Mouse (Mus musculus): ENCODE data around the gene Olfr1454. TPM values are rescaled to one million over a fixed set of nuclear protein-coding genes. Genes with fewer than 3 reads are reported as not detected.

The Olfr1454 gene
- total RNA-seq (2021): not detected in 2 replicates
- long read RNA-seq: 0 reads

DNA sequence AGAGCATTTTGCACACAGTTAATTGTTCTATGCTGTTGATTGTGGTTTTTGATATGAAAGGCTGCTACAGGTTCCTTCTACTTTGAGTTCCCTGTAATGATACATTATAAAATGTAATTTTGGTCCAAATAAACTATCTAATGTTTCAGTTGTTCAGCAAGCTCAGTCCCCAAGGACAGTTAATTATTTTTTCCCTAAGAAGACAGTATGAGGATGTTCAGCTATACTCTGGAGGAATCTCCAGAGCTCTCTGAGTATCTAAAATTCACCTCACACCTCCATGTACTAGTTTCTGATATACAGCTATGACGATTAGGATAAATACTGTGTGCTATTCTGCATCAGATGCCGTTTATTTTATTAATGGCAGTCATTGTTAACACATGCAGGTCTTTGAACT, at the start of gene Olfr1454:
TSS of gene Olfr1454 (plus strand) at position 301 of the 400 bp plus-strand sequence.
- no peak for DNase-seq

DNA sequence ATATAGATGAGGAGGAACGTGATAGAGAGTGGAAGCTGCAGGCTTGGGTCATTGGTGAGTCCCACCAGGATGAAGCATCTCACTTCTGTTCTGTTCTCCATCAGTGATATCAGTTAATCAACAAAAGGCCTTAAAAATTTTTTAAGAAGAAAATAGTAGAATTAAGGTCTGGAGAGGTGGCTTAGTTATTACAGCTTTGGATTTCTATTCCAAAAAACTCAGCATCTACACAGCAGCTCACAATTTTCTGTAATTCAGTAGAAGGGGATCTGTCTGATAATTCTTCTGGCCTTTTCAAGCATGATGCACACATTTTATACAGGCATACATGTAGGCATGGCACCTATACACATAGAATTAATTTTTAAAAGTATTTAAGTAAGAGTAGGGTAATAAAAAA, 32.2 kb upstream of the Olfr1454 start, which contains the start of gene Olfr1453:
TSS of gene Olfr1453 (minus strand) at position 101 of the 400 bp plus-strand sequence.
- DNase-seq: no peak

DNA sequence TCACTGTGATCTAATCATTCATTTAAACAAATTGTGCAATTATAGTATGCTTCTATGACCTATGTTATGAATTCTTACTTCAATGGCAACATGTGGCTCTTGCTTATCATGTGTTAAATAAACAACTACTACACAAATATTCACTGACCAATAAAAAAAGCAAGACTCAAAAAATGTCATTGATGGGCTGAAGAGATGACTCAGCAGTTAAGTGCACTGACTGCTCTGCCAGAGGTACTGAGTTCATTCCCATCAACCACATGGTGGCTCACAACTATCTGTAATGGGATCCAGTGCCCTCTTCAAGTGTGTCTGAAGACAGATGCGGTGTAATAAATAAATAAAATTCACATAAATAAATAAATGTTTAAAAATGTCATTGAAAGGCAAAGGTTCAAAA, 33.5 kb downstream of the Olfr1454 start:
- no peak for DNase-seq

DNA sequence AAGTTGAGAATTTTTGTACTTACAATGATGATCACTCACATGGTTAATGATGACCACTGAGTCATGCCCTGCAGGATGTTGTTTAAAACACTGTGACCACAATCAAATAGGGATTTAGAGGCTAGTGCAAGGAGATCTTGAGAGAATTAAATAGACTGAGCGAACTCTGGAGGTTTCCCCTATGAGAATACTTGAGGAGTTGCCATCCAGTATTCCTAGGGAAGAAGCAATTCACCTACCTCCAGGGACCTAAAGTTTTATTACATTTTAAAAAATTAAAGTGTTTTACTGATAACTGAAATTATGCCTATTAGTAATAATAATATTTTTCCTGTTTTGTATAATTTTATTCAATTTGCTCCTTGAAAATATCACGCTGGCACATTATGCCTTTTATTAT, 37.4 kb downstream of the Olfr1454 start, which contains the start of gene Olfr1457:
TSS of gene Olfr1457 (minus strand) at position 101 of the 400 bp plus-strand sequence.
- DNase-seq: no peak

DNA sequence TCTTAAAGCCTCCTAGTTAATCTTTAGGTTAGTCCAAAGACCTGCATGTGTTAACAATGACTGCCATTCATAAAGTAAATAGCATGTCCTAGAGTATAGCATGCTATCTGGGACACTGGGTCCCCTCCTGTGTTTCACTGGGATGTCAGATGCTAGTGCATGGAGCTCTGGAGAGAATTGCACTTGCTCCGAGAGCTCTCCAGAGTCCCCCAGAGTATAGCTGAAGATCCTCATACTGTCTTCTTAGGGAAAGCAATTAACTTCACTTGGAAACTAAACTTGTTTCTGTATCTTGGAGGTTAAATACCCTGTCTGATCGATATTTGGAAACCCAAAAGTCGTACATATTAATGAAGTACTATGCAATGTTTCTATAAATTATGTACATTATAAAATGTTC, 46.3 kb downstream of the Olfr1454 start, which contains the start of gene Olfr1458:
TSS of gene Olfr1458 (minus strand) at position 101 of the 400 bp plus-strand sequence.
- DNase-seq: no peak

Other genes starting within 250 kb of the Olfr1454 start
- not detected in 2 replicates for gene Gm5244, start 213.9 kb upstream of the Olfr1454 start, total RNA-seq (2021)
- not detected in 2 replicates for gene Olfr1444, start 203.3 kb upstream of the Olfr1454 start, total RNA-seq (2021)
- gene Olfr1445, start 176.8 kb upstream of the Olfr1454 start, total RNA-seq (2021): not detected in 2 replicates
- not detected in 2 replicates for gene Olfr1446, start 167.1 kb upstream of the Olfr1454 start, total RNA-seq (2021)
- gene Olfr1447, start 156.9 kb upstream of the Olfr1454 start, total RNA-seq (2021): not detected in 2 replicates
- gene Olfr1448, start 136.2 kb upstream of the Olfr1454 start, total RNA-seq (2021): not detected in 2 replicates
- gene Olfr1449, start 129.8 kb upstream of the Olfr1454 start, total RNA-seq (2021): not detected in 2 replicates
- not detected in 2 replicates for gene Olfr1450, start 110.4 kb upstream of the Olfr1454 start, total RNA-seq (2021)
- not detected in 2 replicates for gene Olfr1451, start 65.6 kb upstream of the Olfr1454 start, total RNA-seq (2021)
- not detected in 2 replicates for gene Olfr1453, start 32.3 kb upstream of the Olfr1454 start, total RNA-seq (2021)
- not detected in 2 replicates for gene Olfr1457, start 37.3 kb downstream of the Olfr1454 start, total RNA-seq (2021)
- not detected in 2 replicates for gene Olfr1458, start 46.2 kb downstream of the Olfr1454 start, total RNA-seq (2021)
- 0.09 TPM in 1 of 2 replicates, not detected in the other for gene Olfr1459, start 88.9 kb downstream of the Olfr1454 start, total RNA-seq (2021)
- not detected in 2 replicates for gene Olfr1461, start 102.4 kb downstream of the Olfr1454 start, total RNA-seq (2021)
- not detected in 2 replicates for gene Olfr1462, start 125.1 kb downstream of the Olfr1454 start, total RNA-seq (2021)
- not detected in 2 replicates for gene Olfr1463, start 170.7 kb downstream of the Olfr1454 start, total RNA-seq (2021)